Mouse (Mus musculus) gastrocnemius, adult 2 months (tissue): ENCODE measurements at regions not wholly inside any gene's neighbourhood (a gene's known extent, or its start where the extent isn't known, plus 50 kb on each side); places are given as distances from the start of the nearest gene placed in this dataset.

ENCODE experiments used
- DNase-seq: peaks from one replicate; pipeline ENCODE4 v3.0.0; 2022
- H3K27ac ChIP-seq: fragments of 200-600 bp; 2 replicates; pipeline ENCODE4 v1.8.1; 2022; ENCODE audit warnings: mild to moderate bottlenecking
- H3K4me3 ChIP-seq: fragments of 200-600 bp; 2 replicates; pipeline ENCODE4 v1.8.1; 2022; ENCODE audit warnings: mild to moderate bottlenecking, moderate library complexity
- CTCF ChIP-seq: fragments of 200-600 bp; IDR thresholded peaks from 2 replicates; pipeline ENCODE4 v1.8.1; 2022; ENCODE audit warnings: antibody characterized with exemption, mild to moderate bottlenecking, moderate library complexity
- intact Hi-C: fragments of 180-260 bp; cut with DNase I; formaldehyde crosslinking; loops from one replicate; pipeline ENCODE4 v1.15.1; 2025

- Histone ChIP-seq H3K27ac (no peak overlapping the region), H3K4me3 (no peak overlapping the region)
- intact Hi-C loops, result no loop called here
- TF ChIP-seq CTCF, result no peak
- DNase-seq, result peak; percentile 48
Observed at GRCm38 (mm10) chr9:86961663-86962062, 53.7 kb upstream of the Ripply2 start.

GRCm38 (mm10) chr9:86957076-86957475, 58.3 kb upstream of the Ripply2 start:
- Histone ChIP-seq H3K27ac (no peak overlapping the region), H3K4me3 (no peak overlapping the region)
- TF ChIP-seq CTCF, result no peak
- no peak for DNase-seq
- intact Hi-C loops, result no loop called here

GRCm38 (mm10) chr9:86955720-86956119, 59.6 kb upstream of the Ripply2 start:
- peak; percentile 29; the same call in 1 of the 2 replicates for TF ChIP-seq CTCF
- Histone ChIP-seq H3K27ac (no peak overlapping the region), H3K4me3 (no peak overlapping the region)
- DNase-seq, result no peak
- intact Hi-C loops, result no loop called here

GRCm38 (mm10) chr9:86951958-86952509, 63.3 kb upstream of the Ripply2 start:
- intact Hi-C loops, result no loop called here
- H3K4me3 ChIP-seq, result no peak overlapping the region
- no peak for TF ChIP-seq CTCF
- no peak for DNase-seq
- H3K27ac ChIP-seq, result no peak overlapping the region

GRCm38 (mm10) chr9:86949885-86950284, 65.5 kb upstream of the Ripply2 start:
- Histone ChIP-seq H3K27ac (no peak overlapping the region), H3K4me3 (no peak overlapping the region)
- no peak for TF ChIP-seq CTCF
- no peak for DNase-seq
- intact Hi-C loops, result no loop called here

- no peak for TF ChIP-seq CTCF
- no peak overlapping the region for H3K4me3 ChIP-seq
- intact Hi-C loops, result no loop called here
- H3K27ac ChIP-seq, result no peak overlapping the region
- DNase-seq, result no peak
Observed at GRCm38 (mm10) chr9:86931196-86931595, 50.7 kb upstream of the Snap91 start.
